Mouse (Mus musculus) midbrain, embryonic 16.5 days (tissue): Measurements from ENCODE around the gene Plcb3. TPM values are rescaled to one million over a fixed set of nuclear protein-coding genes. Genes with fewer than 3 reads are reported as not detected.

Experiments used
- ATAC-seq: fragments of 200-750 bp; cut with Nextera tagmentation; 2 replicates; pipeline ENCODE4 v1.8.0; 2017; ENCODE audit warnings: moderate TSS enrichment
- H3K27ac ChIP-seq: fragments of 300-500 bp; sonication (generic); 2 replicates; pipeline ENCODE4 v1.5.1; 2014; ENCODE audit warnings: mild to moderate bottlenecking, low read length, mixed read lengths
- H3K27me3 ChIP-seq: fragments of 300-500 bp; sonication (generic); 2 replicates; pipeline ENCODE4 v1.6.1; 2014; ENCODE audit warnings: low read depth, low read length, mixed read lengths; ENCODE audit not compliant: control insufficient read depth, insufficient read depth
- H3K36me3 ChIP-seq: fragments of 300-500 bp; sonication (generic); 2 replicates; pipeline ENCODE4 v1.6.1; 2014; ENCODE audit warnings: mild to moderate bottlenecking, low read length, moderate library complexity, mixed read lengths; ENCODE audit not compliant: control insufficient read depth, insufficient read depth
- H3K4me1 ChIP-seq: fragments of 300-500 bp; sonication (generic); 2 replicates; pipeline ENCODE4 v1.6.1; 2014; ENCODE audit warnings: mild to moderate bottlenecking, low read length, mixed read lengths; ENCODE audit not compliant: control insufficient read depth, insufficient read depth
- H3K4me2 ChIP-seq: fragments of 300-500 bp; sonication (generic); 2 replicates; pipeline ENCODE4 v1.6.1; 2014; ENCODE audit warnings: mild to moderate bottlenecking, low read length, mixed read lengths
- H3K4me3 ChIP-seq: fragments of 300-500 bp; sonication (generic); 2 replicates; pipeline ENCODE4 v1.5.1; 2014; ENCODE audit warnings: low read depth, mild to moderate bottlenecking, low read length, moderate library complexity, mixed read lengths
- H3K9ac ChIP-seq: fragments of 300-500 bp; sonication (generic); 2 replicates; pipeline ENCODE4 v1.6.1; 2014; ENCODE audit warnings: low read depth, low read length, mixed read lengths
- H3K9me3 ChIP-seq: fragments of 300-500 bp; sonication (generic); replicated peaks from 2 replicates; pipeline ENCODE4 v1.6.1; 2014; ENCODE audit warnings: mild to moderate bottlenecking, low read length, mixed read lengths; ENCODE audit not compliant: control insufficient read depth, poor library complexity, severe bottlenecking
- WGBS: fragments of 180-500 bp; shearing (Covaris S2); extraction: QIAGEN DNeasy Blood & Tissue Kit; methylation state at CpG from one replicate; pipeline ENCODE4 v1.1.7; 2014; 5-methylcytosine and 5-hydroxymethylcytosine counted together
- polyA plus RNA-seq: library from polyadenylated mRNA; unstranded; fragments of >200 nt; fragmentation: Nextera tagmentation; extraction: Ambion mirVana; gene quantifications from 2 replicates; pipeline ENCODE4 v1.2.1, GENCODE M21; 2015

The Plcb3 gene
- polyA plus RNA-seq, 1 experiment from 2014 or later = 9.7 TPM

DNA sequence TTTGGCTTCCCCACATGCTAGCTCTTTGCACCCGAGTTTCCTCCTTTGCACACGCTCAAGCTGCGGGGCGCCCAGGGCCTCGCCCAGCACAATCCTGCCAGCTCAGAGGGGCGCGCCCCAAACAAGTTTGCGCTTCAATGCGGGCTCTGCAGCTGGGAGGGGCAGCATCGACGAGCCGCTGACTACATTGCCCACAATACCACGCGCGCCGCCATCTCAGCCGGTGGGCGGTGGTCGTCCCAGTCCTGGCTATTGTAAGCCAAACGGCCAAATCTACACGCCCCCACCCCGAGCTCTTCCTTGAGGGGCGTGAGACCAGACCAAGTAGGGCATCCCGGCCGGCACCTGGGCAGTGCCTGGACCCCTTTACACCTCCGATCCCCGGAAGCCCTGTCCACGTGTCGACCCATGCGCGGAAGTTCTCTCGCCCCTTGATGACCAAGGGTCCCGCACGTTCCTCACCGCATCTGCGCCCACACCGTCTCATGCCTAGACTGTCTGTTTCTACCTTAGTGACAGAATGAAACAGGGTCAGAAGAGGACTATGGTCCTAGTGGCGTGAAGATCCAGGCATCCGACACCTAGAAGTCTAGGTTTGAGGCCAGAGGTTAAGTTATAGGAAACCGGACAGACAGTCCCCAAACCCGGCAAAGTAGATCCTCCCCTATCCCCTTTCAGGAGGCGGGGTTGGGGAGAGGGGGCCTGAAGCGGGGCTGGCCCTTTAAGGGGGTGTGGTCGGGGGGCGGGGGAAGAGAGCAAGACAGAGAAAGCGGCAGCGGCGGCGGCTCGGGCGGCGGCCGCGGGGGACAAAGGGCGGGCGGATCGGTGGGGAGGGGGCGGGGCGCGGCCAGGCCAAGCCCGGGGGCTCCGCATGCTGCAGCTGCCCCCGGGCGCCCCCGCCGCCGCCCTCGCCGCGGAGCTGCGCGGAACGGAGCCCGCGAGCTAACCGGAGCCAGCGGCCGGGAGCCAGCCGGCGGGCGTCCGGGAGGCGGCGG, 1.8 kb downstream of the Plcb3 start, which contains the start of gene Ppp1r14b:
Gene Ppp1r14b, plus strand, starts transcription at position 758 of the 995 bp plus-strand sequence.
- H3K4me2 ChIP-seq = peak within 1 kb of the TSS; percentile 84
- WGBS = under 1% methylated on average over 43 of the region's 84 CpGs
- ATAC-seq = peak; percentile 72
- H3K9me3 ChIP-seq = no peaks in the 10 kb centered on the region
- peak within 1 kb of the TSS; percentile 72 for H3K4me3 ChIP-seq
- H3K27ac ChIP-seq = peak within 1 kb of the TSS; percentile 85
- H3K27me3 ChIP-seq = peaks cover 13% of the 10 kb centered on the region
- H3K9ac ChIP-seq = peak within 1 kb of the TSS; percentile 77
- H3K36me3 ChIP-seq = peaks cover 6% of the 10 kb centered on the region
- H3K4me1 ChIP-seq = peaks cover 46% of the 10 kb centered on the region

DNA sequence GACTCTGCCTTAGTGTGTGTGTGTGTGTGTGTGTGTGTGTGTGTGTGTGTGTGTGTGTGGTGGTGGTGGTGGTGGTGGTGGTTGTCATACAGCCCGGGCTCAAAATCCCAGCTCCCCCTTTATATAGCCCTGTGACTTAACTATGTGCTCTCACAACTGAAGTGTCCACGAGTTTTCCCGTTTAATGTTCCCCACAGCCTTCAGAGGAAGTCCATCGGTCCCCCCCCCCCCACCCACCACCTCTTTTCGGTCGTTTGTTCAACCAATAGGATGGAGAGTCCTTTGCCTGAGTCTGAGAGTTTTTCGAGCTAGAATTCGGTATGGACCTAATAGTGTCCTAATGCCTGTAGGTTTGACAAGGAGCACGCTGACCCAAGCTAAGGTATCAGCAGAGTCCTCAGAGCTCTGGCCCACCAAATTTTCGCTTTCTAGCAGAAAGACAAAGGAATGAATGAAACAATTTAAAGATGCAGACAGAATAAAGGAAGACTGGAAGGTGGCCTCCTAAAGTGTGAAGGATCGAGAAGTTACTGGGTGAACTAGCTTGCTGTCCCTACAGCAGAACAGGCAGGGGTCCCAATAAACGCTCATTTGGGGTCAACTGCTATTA, 2.6 kb downstream of the Plcb3 start:
- ATAC-seq = no peak
- H3K27me3 ChIP-seq = peaks cover 16% of the 10 kb centered on the region
- H3K4me3 ChIP-seq = peak overlapping the region; percentile 72
- H3K9ac ChIP-seq = peak overlapping the region; percentile 77
- H3K4me2 ChIP-seq = peak overlapping the region; percentile 84
- H3K27ac ChIP-seq = peak overlapping the region; percentile 85
- H3K9me3 ChIP-seq = no peaks in the 10 kb centered on the region
- WGBS = 35% methylated on average over 12 of the region's 12 CpGs
- H3K4me1 ChIP-seq = peaks cover 38% of the 10 kb centered on the region
- peaks cover 6% of the 10 kb centered on the region for H3K36me3 ChIP-seq

DNA sequence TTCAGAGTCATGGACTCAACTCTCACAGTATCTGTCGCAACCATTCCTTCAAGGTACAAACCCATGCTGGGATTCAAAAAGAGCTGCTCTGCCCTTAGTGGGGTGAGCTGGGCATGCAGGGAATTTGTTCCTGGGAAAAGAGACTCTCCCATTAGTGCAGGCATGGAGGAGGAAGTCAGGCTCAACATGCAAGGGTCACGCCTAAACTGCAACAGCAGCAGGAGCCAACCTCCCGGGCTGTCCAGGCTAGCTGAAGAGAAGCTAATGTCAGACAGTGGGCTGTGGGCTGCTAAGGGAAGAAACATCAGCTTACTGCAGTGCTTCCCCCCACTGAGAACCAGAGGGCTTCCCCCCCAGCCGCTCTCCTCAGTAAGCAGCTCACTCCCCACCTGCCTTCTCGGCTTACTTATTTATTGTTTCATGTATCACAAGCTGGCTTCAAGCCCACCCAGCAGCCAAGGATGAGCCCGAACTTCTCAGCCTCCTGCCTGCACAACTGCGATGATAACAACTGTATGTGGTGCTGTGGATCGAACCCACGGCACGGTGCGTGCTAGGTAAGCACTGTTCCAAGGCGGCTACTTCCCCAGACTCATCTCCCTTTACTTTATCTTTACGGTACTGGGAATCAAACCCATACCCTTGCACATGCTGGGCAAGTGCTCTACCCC, 3.9 kb downstream of the Plcb3 start:
- Histone ChIP-seq H3K4me3 (no peak overlapping the region), H3K9ac (no peak overlapping the region), H3K4me1 (peaks cover 26% of the 10 kb centered on the region), H3K36me3 (peaks cover 2% of the 10 kb centered on the region), H3K4me2 (no peak overlapping the region), H3K27me3 (peaks cover 21% of the 10 kb centered on the region), H3K9me3 (no peaks in the 10 kb centered on the region), H3K27ac (no peak overlapping the region)
- WGBS = 82% methylated on average over 13 of the region's 13 CpGs
- no peak for ATAC-seq

DNA sequence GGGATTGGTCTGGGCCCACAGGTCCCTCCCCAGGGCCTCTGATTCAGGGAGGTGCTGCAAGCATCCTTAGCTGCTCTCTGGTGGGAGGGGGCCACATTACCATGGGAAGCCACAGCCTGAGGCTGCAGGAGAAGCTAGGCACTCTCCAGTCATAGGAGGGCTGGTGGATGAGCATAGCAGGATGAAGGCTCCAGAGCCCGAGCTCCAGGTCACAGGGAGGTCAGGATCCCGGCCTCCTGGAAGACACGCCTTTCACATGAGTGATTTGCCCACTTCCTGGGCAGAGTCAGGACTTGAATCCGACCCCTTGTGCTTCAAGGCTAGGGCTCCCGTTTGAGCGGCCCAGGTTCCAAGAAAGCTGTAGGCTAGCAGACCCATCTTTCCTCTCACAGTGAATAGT, 4.6 kb downstream of the Plcb3 start:
- no peaks in the 10 kb centered on the region for H3K36me3 ChIP-seq
- H3K4me1 ChIP-seq = peaks cover 20% of the 10 kb centered on the region
- H3K9ac ChIP-seq = no peak overlapping the region
- H3K27me3 ChIP-seq = peaks cover 21% of the 10 kb centered on the region
- H3K4me2 ChIP-seq = no peak overlapping the region
- no peak overlapping the region for H3K27ac ChIP-seq
- no peak for ATAC-seq
- H3K9me3 ChIP-seq = no peaks in the 10 kb centered on the region
- H3K4me3 ChIP-seq = no peak overlapping the region
- WGBS = 56% methylated on average over 6 of the region's 6 CpGs

DNA sequence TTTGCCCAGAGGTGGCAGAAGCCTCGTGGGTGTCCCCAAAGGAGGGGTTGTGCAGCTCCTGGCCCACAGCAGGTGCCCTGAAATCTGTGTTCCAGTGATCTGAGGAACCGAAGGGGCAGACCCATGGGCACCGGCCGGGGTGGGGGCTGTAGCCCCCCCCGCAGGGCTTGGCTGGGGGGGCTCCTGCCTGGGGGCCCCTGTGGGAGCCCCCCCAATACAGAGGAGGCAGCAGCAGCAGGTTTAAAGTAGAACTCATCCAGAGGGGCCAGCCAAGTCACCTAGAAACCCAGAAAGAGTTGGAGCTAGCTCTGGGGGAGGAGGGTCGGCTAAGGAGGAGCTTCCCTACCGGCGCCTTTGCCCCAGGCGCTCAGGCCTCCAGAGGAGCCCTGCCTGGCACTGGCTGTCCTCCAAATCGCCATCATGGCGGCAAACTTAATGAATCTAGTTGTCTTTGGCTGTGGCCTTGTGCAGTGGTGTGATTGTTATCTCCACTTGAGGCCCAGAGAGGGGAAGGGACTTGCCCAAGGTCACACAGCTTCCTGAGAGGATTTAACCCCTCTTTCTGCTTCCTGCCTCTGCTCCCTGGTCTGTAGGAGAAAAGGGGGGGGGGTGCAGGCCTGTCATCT, 5.7 kb downstream of the Plcb3 start:
- no peak overlapping the region for H3K4me3 ChIP-seq
- no peak overlapping the region for H3K4me2 ChIP-seq
- no peaks in the 10 kb centered on the region for H3K9me3 ChIP-seq
- H3K27me3 ChIP-seq = peaks cover 21% of the 10 kb centered on the region
- 22% methylated on average over 11 of the region's 11 CpGs for WGBS
- H3K9ac ChIP-seq = peak overlapping the region; percentile 31; the same call in 1 of the 2 replicates
- ATAC-seq = no peak
- H3K4me1 ChIP-seq = peaks cover 15% of the 10 kb centered on the region
- H3K27ac ChIP-seq = no peak overlapping the region
- no peaks in the 10 kb centered on the region for H3K36me3 ChIP-seq

DNA sequence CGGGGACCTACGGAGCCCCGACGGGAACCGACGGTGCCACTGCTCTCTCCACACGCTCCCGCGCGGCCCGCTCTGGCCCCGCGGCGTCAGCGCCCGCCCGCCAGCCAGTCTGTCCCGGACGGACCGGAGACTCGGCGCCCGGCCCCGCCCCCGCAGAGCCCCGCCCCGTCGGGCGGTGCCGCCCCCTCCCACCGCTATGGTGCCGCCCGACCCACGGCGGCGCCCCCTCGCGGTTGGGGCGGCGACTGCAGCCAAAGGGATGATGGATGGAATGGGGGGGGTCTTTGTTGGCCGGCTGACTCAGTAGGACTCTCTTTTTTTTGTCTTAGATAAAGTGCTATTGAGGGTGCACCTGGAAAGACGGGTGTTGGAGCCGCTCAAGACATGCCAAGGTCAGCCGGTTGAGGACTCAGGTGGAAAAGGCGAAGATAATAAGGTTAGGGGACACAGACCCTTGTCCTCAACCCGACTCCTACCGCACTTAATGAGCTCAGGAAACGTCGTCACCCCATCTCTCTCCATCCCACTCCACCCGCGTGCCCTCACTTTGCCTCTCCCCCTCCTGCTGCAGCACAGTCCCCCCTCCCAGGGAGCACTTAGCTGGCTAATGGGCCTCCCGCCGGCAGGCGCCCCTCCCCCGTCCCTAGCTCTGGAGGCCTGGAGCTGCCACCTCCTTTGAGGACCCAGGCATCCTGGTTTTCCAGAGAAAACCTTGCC, 6.4 kb downstream of the Plcb3 start:
- Histone ChIP-seq H3K27ac (no peak overlapping the region), H3K9ac (peak overlapping the region; percentile 38; the same call in 1 of the 2 replicates), H3K4me2 (peak overlapping the region; percentile 44), H3K9me3 (no peaks in the 10 kb centered on the region), H3K36me3 (no peaks in the 10 kb centered on the region), H3K27me3 (peaks cover 21% of the 10 kb centered on the region), H3K4me1 (peaks cover 15% of the 10 kb centered on the region), H3K4me3 (peak overlapping the region; percentile 40)
- ATAC-seq = no peak
- under 1% methylated on average over 44 of the region's 55 CpGs for WGBS

DNA sequence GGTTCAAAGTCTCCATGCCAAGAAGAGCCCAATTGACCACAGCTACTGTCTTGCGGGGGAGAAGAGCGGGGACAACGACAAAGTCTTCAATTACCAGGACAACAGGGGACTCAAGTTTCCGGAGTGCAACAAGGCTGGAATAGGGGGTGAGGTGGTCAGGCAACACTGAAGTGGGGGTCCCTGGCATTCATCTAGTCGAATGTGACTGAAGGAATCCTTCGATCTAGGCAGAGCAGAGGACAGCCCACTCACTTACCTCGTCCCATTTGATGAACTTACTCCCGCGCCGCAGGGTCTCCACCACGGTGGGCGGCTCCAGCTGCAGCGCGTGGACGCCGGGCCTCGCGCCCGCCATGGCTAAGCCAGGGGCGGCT, 7.0 kb downstream of the Plcb3 start:
- peak overlapping the region; percentile 38; the same call in 1 of the 2 replicates for H3K9ac ChIP-seq
- under 1% methylated on average over 20 of the region's 20 CpGs for WGBS
- H3K4me2 ChIP-seq = peak overlapping the region; percentile 44
- H3K9me3 ChIP-seq = no peaks in the 10 kb centered on the region
- H3K4me3 ChIP-seq = peak overlapping the region; percentile 40
- no peaks in the 10 kb centered on the region for H3K36me3 ChIP-seq
- H3K4me1 ChIP-seq = peaks cover 15% of the 10 kb centered on the region
- no peak overlapping the region for H3K27ac ChIP-seq
- ATAC-seq = no peak
- H3K27me3 ChIP-seq = peaks cover 21% of the 10 kb centered on the region
